Mouse (Mus musculus): ENCODE data around the gene Smap2. TPM values are rescaled to one million over a fixed set of nuclear protein-coding genes. Genes with fewer than 3 reads are reported as not detected.
A peak's percentile ranks its signal among the peaks of the same experiment; 100 is the strongest.
"Not testable (repeated sequence)": the region's sequence is repeated elsewhere in the genome, so short reads cannot be mapped to it uniquely, and the experiment has no call there.

Gene Smap2
- polyA plus RNA-seq (2015; fragmentation: Nextera tagmentation; extraction: Ambion mirVana), result 39.0 and 39.1 TPM in 2 replicates

GRCm38 (mm10) chr4:121016928-121017657, at the start of gene Smap2:
Gene Smap2 (minus strand): TSS chr4:121017247.
- DNase-seq (ENCODE audit: low spot score), result peak; percentile 96

- no peak for DNase-seq (ENCODE audit: low spot score)
Observed at GRCm38 (mm10) chr4:121065336-121065735, 48.3 kb upstream of the Smap2 start.

GRCm38 (mm10) chr4:121059218-121059617, 42.2 kb upstream of the Smap2 start:
- not testable (repeated sequence) for DNase-seq (ENCODE audit: low spot score)

GRCm38 (mm10) chr4:121057032-121057431, 40.0 kb upstream of the Smap2 start:
- DNase-seq (ENCODE audit: low spot score), result no peak

- peak; percentile 30 for DNase-seq (ENCODE audit: low spot score)
Observed at GRCm38 (mm10) chr4:121056342-121056741, 39.3 kb upstream of the Smap2 start.

- DNase-seq (ENCODE audit: low spot score), result no peak
Observed at GRCm38 (mm10) chr4:121052454-121053323, 35.6 kb upstream of the Smap2 start.

GRCm38 (mm10) chr4:121051863-121052262, 34.8 kb upstream of the Smap2 start:
- no peak for DNase-seq (ENCODE audit: low spot score)

- DNase-seq (ENCODE audit: low spot score), result no peak
Observed at GRCm38 (mm10) chr4:121042946-121043345, 25.9 kb upstream of the Smap2 start.

- no peak for DNase-seq (ENCODE audit: low spot score)
Observed at GRCm38 (mm10) chr4:121042472-121042871, 25.4 kb upstream of the Smap2 start.

- peak; percentile 69 for DNase-seq (ENCODE audit: low spot score)
Observed at GRCm38 (mm10) chr4:121040897-121041671, 24.0 kb upstream of the Smap2 start.

GRCm38 (mm10) chr4:121040323-121040722, 23.3 kb upstream of the Smap2 start:
- DNase-seq (ENCODE audit: low spot score), result no peak

GRCm38 (mm10) chr4:121039331-121040115, 22.5 kb upstream of the Smap2 start, which contains the start of gene Col9a2:
Gene Col9a2 (plus strand): TSS chr4:121039385.
- DNase-seq (ENCODE audit: low spot score), result no peak

GRCm38 (mm10) chr4:121033006-121033405, 16.0 kb upstream of the Smap2 start:
- DNase-seq (ENCODE audit: low spot score), result peak; percentile 32

GRCm38 (mm10) chr4:121031440-121031839, 14.4 kb upstream of the Smap2 start:
- DNase-seq (ENCODE audit: low spot score), result peak; percentile 10

GRCm38 (mm10) chr4:121029632-121030031, 12.6 kb upstream of the Smap2 start:
- DNase-seq (ENCODE audit: low spot score), result no peak

- DNase-seq (ENCODE audit: low spot score), result peak; percentile 60
Observed at GRCm38 (mm10) chr4:121028659-121029392, 11.8 kb upstream of the Smap2 start.

- no peak for DNase-seq (ENCODE audit: low spot score)
Observed at GRCm38 (mm10) chr4:121028146-121028545, 11.1 kb upstream of the Smap2 start.

- DNase-seq (ENCODE audit: low spot score), result no peak
Observed at GRCm38 (mm10) chr4:121025681-121026080, 8.6 kb upstream of the Smap2 start.

GRCm38 (mm10) chr4:121023941-121024340, 6.9 kb upstream of the Smap2 start:
- no peak for DNase-seq (ENCODE audit: low spot score)

- DNase-seq (ENCODE audit: low spot score), result no peak
Observed at GRCm38 (mm10) chr4:121023464-121023863, 6.4 kb upstream of the Smap2 start.

Measured in thymus, postnatal 0 days (tissue).